Mouse (Mus musculus) spleen, postnatal 14 days (tissue): ENCODE measurements around the gene Tor2a.

Source experiments
- DNase-seq, 2 experiments: peaks; one replicate each; pipeline ENCODE4 v3.0.0; 2021 to 2022; ENCODE audit warnings: low spot score in 2 of 2

Gene Tor2a

GRCm38 (mm10) chr2:32761859-32762258 is 4.8 kb downstream of the Tor2a start:
- no peak for DNase-seq

DNA sequence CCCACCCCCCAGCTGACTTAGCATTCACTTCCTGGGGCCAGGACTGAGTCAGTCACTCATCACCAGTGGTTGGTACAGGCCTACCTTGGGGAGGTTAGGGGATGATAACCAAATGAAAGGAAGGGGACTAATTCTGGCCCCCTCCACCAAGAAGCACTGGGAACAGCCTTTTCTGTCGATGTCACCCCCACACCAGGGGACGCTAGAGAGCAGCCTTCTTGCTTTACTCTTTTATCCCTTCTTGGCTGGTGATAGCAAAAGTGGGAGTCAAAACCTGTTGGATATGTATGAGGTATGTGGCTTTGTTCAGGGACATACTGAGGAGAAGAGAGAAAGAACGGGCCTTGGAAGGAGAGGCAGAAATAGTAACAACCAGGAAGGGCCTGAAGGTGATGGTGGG is 6.3 kb downstream of the Tor2a start:
- no peak for DNase-seq

DNA sequence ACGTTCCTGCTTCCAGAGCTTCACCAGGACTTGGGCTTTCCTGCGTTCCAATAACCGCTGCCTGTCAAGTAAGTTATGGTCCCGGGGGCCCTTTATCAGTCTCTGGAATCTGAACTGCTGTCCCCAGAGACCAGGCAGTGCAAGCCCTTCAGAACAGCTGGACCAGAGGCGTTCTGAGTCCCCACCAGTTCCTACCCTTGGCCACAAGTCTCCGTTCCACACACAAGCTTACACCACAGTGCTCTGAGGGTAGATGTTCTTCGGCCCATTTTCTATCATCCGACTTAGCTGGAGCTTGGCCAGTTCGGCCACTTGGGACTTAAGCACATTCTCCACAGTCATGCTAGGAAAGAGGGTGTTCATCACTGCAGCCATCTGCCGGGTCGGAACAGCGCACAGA is 10.2 kb downstream of the Tor2a start:
- DNase-seq = no peak

DNA sequence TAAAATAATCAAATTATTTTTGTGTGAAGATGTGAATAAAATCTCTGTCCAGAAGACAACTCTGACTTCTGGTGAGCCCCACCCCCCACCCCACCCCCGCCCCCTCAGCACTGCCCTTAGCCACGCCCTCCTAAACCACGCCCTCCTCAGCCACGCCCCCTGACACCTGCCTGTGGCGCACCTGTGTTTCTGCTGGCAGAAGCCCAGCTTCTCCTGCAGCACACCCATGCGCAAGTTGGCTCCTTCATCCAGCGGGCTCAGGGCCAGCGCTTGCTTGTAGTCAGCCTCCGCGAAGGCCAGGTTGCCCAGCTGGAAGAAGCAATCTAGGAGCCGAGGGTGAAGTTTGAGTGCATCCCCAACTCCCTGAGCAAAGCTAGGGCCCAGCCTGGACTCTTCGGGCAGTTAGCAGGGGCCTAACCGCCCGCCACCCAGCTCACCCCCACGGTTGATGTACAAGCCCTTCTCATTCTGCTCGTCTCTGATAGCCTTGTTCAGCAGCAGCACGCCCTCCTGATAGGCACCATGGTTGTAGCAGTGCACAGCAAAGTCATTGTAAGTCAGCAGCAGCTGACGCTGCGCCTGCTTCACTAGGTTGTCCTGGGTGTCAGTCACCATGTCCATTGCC is 11.7 kb downstream of the Tor2a start:
- no peak for DNase-seq

GRCm38 (mm10) chr2:32769327-32770085 is 12.5 kb downstream of the Tor2a start:
- DNase-seq = no peak

DNA sequence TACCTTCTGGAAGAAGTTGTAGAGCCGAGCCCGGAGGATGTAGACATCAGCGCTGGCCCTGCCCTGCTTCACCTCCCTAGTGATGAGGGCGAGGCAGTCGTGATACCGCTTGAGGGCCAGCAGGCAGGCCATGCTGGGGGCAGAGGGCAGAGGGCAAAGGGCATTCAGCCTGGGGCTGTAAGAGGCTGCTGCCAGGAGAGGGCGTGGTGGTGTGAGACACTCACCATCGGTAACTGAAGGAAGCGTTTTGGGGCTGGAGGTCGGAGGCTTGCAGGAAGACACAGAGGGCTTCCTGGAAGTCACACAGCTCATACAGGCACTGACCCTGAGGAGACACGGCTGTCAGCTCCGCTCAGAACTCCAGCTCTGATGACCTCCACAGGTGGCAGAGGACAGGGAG is 14.9 kb downstream of the Tor2a start:
- no peak for DNase-seq

DNA sequence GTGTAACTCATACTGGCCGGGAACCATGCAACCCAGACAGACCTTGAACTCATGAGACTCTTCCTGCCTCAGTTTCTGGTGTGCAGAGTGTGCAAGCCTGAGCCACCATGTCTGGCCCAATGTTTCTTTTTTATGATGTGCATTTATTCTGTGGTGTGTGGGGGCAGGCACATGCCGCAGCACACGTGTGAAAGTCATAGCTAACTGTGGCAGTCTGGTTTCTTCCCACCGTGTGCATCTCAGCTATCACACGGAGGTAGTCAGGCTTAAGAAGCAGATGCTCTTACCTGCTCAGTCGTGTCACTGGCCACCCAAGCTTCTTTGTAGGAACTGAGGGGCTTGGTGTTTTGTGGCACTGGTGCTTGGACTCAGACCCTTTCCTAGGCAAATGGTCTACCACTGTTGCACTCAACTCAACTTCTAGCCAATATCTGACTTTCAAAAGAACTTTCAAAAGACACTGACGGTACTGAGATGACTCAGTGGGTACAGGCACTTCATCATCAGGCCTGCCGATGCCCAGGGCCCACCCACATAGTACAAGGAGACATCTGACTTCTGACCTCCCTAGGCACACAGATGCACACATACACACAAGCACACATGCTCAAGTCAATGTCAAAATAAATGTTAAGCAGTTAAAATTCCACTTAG is 15.7 kb downstream of the Tor2a start:
- no peak for DNase-seq

DNA sequence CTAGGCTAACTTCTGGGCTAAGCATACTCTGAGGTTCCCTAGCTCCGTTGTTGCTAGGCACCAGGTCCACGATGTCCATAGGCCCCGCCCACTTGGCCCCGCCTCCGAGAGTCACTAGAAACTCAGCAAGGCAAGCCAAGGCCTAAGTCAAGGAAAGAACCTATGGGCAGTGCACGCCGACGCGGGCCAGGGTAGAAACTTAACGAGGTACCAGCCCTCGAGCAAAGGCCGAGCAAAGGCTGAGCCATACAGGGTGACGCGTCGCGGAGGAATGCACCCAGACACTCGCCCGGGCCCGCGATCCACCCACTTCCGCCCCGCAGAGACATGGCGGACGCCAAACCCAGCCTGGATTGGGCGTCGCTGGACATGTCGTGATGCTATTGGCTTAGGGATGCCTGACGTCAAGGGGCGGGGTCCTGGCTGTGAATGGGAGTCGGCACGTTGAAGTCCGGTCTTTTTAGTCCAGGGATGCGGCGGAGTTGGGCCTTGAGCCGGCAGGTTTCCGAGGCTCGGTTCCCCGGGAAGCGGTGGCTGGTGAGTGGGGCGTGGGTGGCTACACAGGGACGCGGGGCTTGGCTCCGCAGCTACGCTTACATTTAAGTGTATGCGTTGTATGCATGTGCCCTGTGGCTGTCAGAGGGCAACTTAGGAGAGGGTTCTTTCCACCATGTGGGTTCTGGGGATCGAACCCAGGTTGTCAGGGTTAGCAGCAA is 18.5 kb downstream of the Tor2a start, which contains the start of the genes Ttc16 and Ptrh1:
Ttc16 (minus strand) TSS at position 275 of the 716 bp plus-strand sequence.
Ptrh1 (plus strand) TSS at position 428 of the 716 bp plus-strand sequence.
- DNase-seq = peak; percentile 86 to 94

DNA sequence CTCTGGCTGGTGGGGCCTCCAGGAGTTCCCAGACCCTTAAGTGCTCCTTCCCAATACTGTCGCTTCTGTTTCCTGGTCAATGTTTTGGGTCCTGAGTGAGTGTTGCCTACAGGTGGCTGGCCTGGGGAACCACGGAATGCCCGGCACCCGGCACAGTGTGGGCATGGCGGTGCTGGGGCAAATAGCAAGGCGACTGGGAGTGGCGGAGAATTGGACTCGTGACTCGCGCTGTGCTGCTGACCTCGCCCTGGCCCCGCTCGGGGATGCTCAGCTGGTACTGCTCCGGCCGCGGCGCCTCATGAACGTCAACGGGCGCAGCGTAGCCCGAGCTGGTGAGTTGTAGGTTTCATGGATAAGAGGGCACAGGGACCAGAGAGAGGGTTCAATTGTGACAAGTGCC is 19.2 kb downstream of the Tor2a start:
- DNase-seq = no peak

- DNase-seq = no peak
Observed at GRCm38 (mm10) chr2:32778081-32778480, 21.0 kb downstream of the Tor2a start.

DNA sequence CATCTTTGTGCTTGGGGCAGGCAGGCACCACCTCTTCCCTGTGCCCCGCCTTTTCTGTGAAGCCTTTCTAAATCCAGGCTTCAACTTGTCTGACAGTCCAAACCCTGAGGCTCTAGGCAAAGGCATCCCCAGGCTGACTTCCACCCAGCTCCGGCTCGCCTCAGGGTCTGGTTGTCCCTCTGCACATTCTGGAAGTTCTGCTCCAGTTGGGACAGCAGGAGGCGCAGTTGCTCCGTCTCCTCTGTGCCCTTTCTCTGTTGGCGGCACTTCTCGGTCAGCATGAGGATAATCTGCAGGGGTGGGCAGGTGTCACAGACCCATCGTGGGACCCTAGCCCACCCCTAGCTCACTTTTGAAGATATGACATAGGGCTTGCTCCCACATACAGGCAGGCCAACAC is 22.1 kb downstream of the Tor2a start:
- DNase-seq = peak in 1 of 2 experiments; percentile 40

- no peak for DNase-seq
Observed at GRCm38 (mm10) chr2:32779714-32780113, 22.7 kb downstream of the Tor2a start.

GRCm38 (mm10) chr2:32781710-32782109 is 24.7 kb downstream of the Tor2a start:
- DNase-seq = no peak

DNA sequence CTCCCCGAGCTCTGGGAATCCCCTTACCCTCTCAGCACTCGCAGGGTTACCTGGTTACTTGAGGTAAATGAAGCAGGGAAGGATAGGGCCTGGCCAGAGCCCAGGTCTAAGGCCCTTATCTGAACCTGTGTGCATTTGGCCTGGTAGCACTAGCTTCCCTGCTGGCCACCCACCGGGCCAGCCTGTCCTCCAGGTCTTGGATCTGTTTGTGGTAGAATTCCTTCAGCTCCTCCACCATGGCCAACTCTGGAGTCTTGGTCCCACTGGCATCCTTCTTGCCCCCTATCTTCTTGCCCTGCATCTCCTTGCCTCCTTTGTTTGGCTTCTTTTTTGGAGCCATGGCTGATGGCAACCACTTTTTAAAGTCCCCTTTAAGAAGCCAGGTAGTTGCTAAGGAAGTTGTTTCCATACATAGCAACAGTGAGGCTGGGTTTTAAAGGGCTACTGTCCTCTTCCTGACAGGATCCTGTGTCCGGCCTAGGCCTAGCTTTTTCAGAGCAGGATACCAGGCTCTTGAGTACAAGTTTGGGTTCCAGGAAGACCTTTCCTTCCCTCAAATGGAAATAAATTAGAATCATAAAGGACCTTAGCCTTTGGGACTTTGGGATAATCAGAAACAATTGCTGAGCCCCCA is 27.1 kb downstream of the Tor2a start, which contains the start of gene Cfap157:
Cfap157 (minus strand) TSS at position 381 of the 634 bp plus-strand sequence.
- no peak for DNase-seq

- no peak for DNase-seq
Observed at GRCm38 (mm10) chr2:32787176-32787575, 30.1 kb downstream of the Tor2a start.

- DNase-seq = no peak
Observed at GRCm38 (mm10) chr2:32788581-32788980, 31.5 kb downstream of the Tor2a start.

- DNase-seq = no peak
Observed at GRCm38 (mm10) chr2:32791297-32791696, 34.3 kb downstream of the Tor2a start.

DNA sequence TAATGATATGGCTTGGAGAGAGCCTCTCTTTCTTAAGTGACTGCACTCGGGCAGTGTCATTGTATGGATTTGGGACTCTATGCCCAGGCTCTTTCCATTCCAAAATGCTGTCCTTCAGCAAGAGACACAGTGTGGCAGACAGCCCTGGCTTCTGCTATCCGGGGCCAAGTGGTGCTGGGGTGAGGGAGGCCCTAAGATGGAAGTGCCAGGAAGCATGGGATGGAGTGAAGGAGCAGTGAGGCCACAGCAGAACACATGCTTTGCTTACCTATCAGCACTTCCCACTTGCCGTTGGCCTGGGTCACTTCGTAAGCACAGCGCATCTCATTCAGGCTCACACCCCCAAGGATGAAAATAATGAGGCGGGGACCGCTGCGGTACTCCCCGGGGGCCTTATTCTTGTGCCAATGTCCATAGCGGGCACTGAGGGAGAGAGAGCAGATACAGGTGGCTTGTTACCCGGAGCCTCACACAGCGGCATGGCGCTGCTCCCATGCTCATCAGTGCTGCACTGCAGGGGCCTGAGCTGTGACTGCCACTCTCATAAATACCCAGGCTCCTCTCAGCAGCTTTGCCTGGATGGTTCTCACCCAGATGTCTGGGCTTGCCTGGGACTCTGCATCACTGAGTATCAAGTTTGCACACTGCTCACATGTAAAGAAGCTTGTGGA is 38.8 kb downstream of the Tor2a start:
- no peak for DNase-seq

DNA sequence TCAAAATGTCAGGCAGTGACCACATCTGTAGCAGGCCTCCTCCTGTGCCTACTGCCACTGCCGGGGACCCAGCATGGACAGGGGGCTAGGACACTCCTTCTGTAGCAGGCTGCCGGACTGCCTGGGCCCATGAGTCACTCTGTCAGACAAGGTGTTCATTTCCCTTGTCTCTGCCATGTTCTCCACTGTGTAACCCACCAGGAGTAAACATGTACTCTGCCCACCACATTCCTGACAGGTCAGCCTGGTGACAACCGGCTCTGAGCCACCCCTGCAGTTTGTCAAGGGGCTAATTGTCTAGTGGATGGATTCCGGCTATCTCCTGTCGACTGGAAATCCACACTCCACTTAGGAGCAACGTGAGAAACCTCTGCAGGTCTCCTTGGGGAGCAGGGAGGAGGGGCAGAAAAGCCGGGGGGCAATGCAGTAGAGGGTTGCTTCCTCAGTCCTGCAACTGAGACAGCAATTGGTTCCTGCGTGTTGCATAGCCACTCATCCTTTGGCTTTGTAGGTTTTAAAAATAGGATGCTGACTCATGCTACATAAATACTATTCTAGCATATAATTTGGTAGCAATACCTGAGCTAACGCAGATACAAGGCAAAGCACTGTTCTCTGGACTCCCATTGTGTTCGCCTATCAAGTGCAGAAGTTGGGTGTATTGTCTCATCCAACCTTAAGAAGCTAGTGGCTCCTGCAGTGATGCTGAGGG is 41.4 kb downstream of the Tor2a start:
- no peak for DNase-seq

DNA sequence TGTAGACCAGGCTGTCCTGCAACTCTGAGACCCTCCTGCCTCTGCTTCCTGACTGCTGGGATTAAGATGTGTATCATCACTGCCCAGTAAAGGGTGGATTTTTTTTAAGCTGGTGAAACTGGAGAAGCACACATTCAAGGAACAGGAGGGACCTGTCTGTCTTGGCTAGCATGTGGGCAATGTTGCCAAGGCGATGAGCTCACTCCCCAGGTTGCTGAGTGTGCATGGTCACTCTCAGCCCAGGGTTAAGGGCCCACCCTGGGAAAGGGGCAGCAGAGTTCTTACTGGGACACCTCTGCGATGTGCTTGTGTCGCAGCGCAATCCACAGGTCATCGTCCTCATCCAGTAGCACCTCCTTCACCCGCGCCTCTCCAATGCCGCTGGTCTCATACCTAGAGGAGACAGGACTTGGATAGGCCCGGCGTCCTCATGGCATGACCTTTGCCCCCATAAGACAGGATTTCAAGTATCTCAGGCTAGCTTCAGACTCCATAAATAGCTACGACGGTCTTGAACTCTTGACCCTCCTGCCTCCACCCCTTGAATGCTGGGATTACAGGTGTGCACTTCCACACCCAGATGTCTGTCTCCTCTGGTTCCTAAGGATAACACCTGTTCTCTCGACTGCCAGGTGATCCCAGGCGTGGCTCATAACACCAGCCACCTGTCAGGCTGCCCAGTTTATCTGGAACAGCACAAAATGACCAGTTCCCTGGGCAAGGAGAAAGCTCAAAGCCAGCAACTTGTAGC is 52.0 kb downstream of the Tor2a start:
- no peak for DNase-seq
